Mouse (Mus musculus) kidney, adult 2 months (tissue): Measurements from ENCODE around the gene Piwil4. TPM values are rescaled to one million over a fixed set of nuclear protein-coding genes. Genes with fewer than 3 reads are reported as not detected.

ENCODE experiments used
- DNase-seq: peaks from one replicate; pipeline ENCODE4 v3.0.0; 2021
- H3K27ac ChIP-seq: fragments of 200-500 bp; 2 replicates; pipeline ENCODE4 v1.5.1; 2012; ENCODE audit warnings: low read depth, low read length, control low read depth, inconsistent platforms; ENCODE audit not compliant: insufficient read depth
- H3K27me3 ChIP-seq: fragments of 200-500 bp; replicated peaks from 2 replicates; pipeline ENCODE4 v1.6.1; 2012; ENCODE audit warnings: mild to moderate bottlenecking, moderate library complexity, low read length, inconsistent platforms; ENCODE audit not compliant: control insufficient read depth, insufficient read depth
- H3K36me3 ChIP-seq: fragments of 200-500 bp; 2 replicates; pipeline ENCODE4 v1.6.1; 2012; ENCODE audit warnings: mild to moderate bottlenecking, moderate library complexity, low read length, inconsistent platforms; ENCODE audit not compliant: control insufficient read depth, insufficient read depth
- H3K4me1 ChIP-seq: fragments of 200-500 bp; 2 replicates; pipeline ENCODE4 v1.6.1; 2011; ENCODE audit warnings: low read length; ENCODE audit not compliant: control insufficient read depth, insufficient read depth
- H3K4me3 ChIP-seq: fragments of 200-500 bp; 2 replicates; pipeline ENCODE4 v1.5.1; 2011; ENCODE audit warnings: mild to moderate bottlenecking, low read depth, low read length, control low read depth; ENCODE audit not compliant: insufficient read depth
- CTCF ChIP-seq: fragments of 200-500 bp; conservative IDR thresholded peaks from 2 replicates; pipeline ENCODE4 v1.5.1; 2011; ENCODE audit warnings: low read depth, mild to moderate bottlenecking, control low read depth, low read length, moderate library complexity, mixed read lengths; ENCODE audit not compliant: insufficient read depth, insufficient read length
- POLR2A ChIP-seq: fragments of 200-500 bp; IDR thresholded peaks from one replicate; pipeline ENCODE4 v1.6.1; 2011; ENCODE audit warnings: low read depth, low read length, control low read depth
- WGBS: fragments of 180-500 bp; shearing (Covaris S2); methylation state at CpG from one replicate; pipeline ENCODE4 v1.1.7; 2018; 5-methylcytosine and 5-hydroxymethylcytosine counted together
- polyA plus RNA-seq: library from polyadenylated mRNA; depleted of rRNA; stranded (reverse); fragments of >200 nt; gene quantifications from 2 replicates; pipeline ENCODE4 v1.2.3, GENCODE M21; 2012; rRNA removed

The Piwil4 gene
- polyA plus RNA-seq: 0.38 and 0.48 TPM in 2 replicates

GRCm38 (mm10) chr9:14740151-14740924 is at the start of gene Piwil4:
TSS of gene Piwil4 (minus strand) at chr9:14740733.
- Histone ChIP-seq H3K27me3 (no peaks in the 10 kb centered on the region), H3K27ac (no peak within 1 kb of the TSS), H3K36me3 (no peaks in the 10 kb centered on the region), H3K4me3 (no peak within 1 kb of the TSS), H3K4me1 (no peaks in the 10 kb centered on the region)
- 88% methylated on average over 19 of the region's 19 CpGs for WGBS
- TF ChIP-seq POLR2A: no peak
- TF ChIP-seq CTCF: no peak
- DNase-seq: no peak

GRCm38 (mm10) chr9:14787356-14787755 is 46.8 kb upstream of the Piwil4 start:
- no peak for DNase-seq
- WGBS: 89% methylated on average over 6 of the region's 6 CpGs
- Histone ChIP-seq H3K4me1 (no peaks in the 10 kb centered on the region), H3K27me3 (no peaks in the 10 kb centered on the region), H3K27ac (no peak overlapping the region), H3K36me3 (0 out of 2 replicates have a peak, but pooled peaks cover 4% of the 10 kb centered on the region), H3K4me3 (no peak overlapping the region)
- TF ChIP-seq POLR2A (no peak), CTCF (no peak)

GRCm38 (mm10) chr9:14784039-14785002 is 43.8 kb upstream of the Piwil4 start, which contains the start of the genes Mre11a and Ankrd49:
TSS of gene Mre11a (plus strand) at chr9:14784654.
TSS of gene Ankrd49 (minus strand) at chr9:14784856.
- under 1% methylated on average over 62 of the region's 62 CpGs for WGBS
- Histone ChIP-seq H3K27ac (peak within 1 kb of the TSS; percentile 96), H3K36me3 (no peaks in the 10 kb centered on the region), H3K4me1 (no peaks in the 10 kb centered on the region), H3K4me3 (peak within 1 kb of the TSS; percentile 99), H3K27me3 (no peaks in the 10 kb centered on the region)
- DNase-seq: peak; percentile 98
- TF ChIP-seq POLR2A (no peak), CTCF (no peak)

- Histone ChIP-seq H3K4me1 (no peaks in the 10 kb centered on the region), H3K36me3 (no peaks in the 10 kb centered on the region), H3K27ac (no peak overlapping the region), H3K4me3 (no peak overlapping the region), H3K27me3 (no peaks in the 10 kb centered on the region)
- WGBS: 49% methylated on average over 13 of the region's 13 CpGs
- DNase-seq: no peak
- TF ChIP-seq POLR2A (no peak), CTCF (no peak)
Measured at GRCm38 (mm10) chr9:14778341-14778740, 37.8 kb upstream of the Piwil4 start.

GRCm38 (mm10) chr9:14773813-14774212 is 33.3 kb upstream of the Piwil4 start:
- no peaks in the 10 kb centered on the region for H3K36me3 ChIP-seq
- H3K4me3 ChIP-seq: no peak overlapping the region
- WGBS: 31% methylated on average over 2 of the region's 2 CpGs
- no peaks in the 10 kb centered on the region for H3K4me1 ChIP-seq
- no peak overlapping the region for H3K27ac ChIP-seq
- peaks cover 2% of the 10 kb centered on the region; the same call in 1 of the 2 replicates for H3K27me3 ChIP-seq
- TF ChIP-seq CTCF (0 out of 2 replicates have a peak, but pooled peaks have one; percentile 21), POLR2A (no peak)
- DNase-seq: peak; percentile 12

GRCm38 (mm10) chr9:14772074-14772473 is 31.5 kb upstream of the Piwil4 start:
- H3K36me3 ChIP-seq: no peaks in the 10 kb centered on the region
- peaks cover 2% of the 10 kb centered on the region; the same call in 1 of the 2 replicates for H3K27me3 ChIP-seq
- 86% methylated on average over 2 of the region's 2 CpGs for WGBS
- no peaks in the 10 kb centered on the region for H3K4me1 ChIP-seq
- DNase-seq: no peak
- H3K27ac ChIP-seq: no peak overlapping the region
- no peak for TF ChIP-seq POLR2A
- TF ChIP-seq CTCF: no peak
- H3K4me3 ChIP-seq: no peak overlapping the region
